Mouse (Mus musculus) kidney, adult 2 months (tissue): ENCODE data around the gene Kcna5. TPM values are rescaled to one million over a fixed set of nuclear protein-coding genes. Genes with fewer than 3 reads are reported as not detected.

Experiments
- DNase-seq: peaks from one replicate; pipeline ENCODE4 v3.0.0; 2021
- H3K27ac ChIP-seq: fragments of 200-500 bp; 2 replicates; pipeline ENCODE4 v1.5.1; 2012; ENCODE audit warnings: low read depth, low read length, control low read depth, inconsistent platforms; ENCODE audit not compliant: insufficient read depth
- H3K27me3 ChIP-seq: fragments of 200-500 bp; replicated peaks from 2 replicates; pipeline ENCODE4 v1.6.1; 2012; ENCODE audit warnings: mild to moderate bottlenecking, moderate library complexity, low read length, inconsistent platforms; ENCODE audit not compliant: control insufficient read depth, insufficient read depth
- H3K36me3 ChIP-seq: fragments of 200-500 bp; 2 replicates; pipeline ENCODE4 v1.6.1; 2012; ENCODE audit warnings: mild to moderate bottlenecking, moderate library complexity, low read length, inconsistent platforms; ENCODE audit not compliant: control insufficient read depth, insufficient read depth
- H3K4me1 ChIP-seq: fragments of 200-500 bp; 2 replicates; pipeline ENCODE4 v1.6.1; 2011; ENCODE audit warnings: low read length; ENCODE audit not compliant: control insufficient read depth, insufficient read depth
- H3K4me3 ChIP-seq: fragments of 200-500 bp; 2 replicates; pipeline ENCODE4 v1.5.1; 2011; ENCODE audit warnings: mild to moderate bottlenecking, low read depth, low read length, control low read depth; ENCODE audit not compliant: insufficient read depth
- CTCF ChIP-seq: fragments of 200-500 bp; conservative IDR thresholded peaks from 2 replicates; pipeline ENCODE4 v1.5.1; 2011; ENCODE audit warnings: low read depth, mild to moderate bottlenecking, control low read depth, low read length, moderate library complexity, mixed read lengths; ENCODE audit not compliant: insufficient read depth, insufficient read length
- POLR2A ChIP-seq: fragments of 200-500 bp; IDR thresholded peaks from one replicate; pipeline ENCODE4 v1.6.1; 2011; ENCODE audit warnings: low read depth, low read length, control low read depth
- WGBS: fragments of 180-500 bp; shearing (Covaris S2); methylation state at CpG from one replicate; pipeline ENCODE4 v1.1.7; 2018; 5-methylcytosine and 5-hydroxymethylcytosine counted together
- polyA plus RNA-seq: library from polyadenylated mRNA; depleted of rRNA; stranded (reverse); fragments of >200 nt; gene quantifications from 2 replicates; pipeline ENCODE4 v1.2.3, GENCODE M21; 2012

Kcna5 gene
- polyA plus RNA-seq, 1 experiment, result 1.2 TPM

DNA sequence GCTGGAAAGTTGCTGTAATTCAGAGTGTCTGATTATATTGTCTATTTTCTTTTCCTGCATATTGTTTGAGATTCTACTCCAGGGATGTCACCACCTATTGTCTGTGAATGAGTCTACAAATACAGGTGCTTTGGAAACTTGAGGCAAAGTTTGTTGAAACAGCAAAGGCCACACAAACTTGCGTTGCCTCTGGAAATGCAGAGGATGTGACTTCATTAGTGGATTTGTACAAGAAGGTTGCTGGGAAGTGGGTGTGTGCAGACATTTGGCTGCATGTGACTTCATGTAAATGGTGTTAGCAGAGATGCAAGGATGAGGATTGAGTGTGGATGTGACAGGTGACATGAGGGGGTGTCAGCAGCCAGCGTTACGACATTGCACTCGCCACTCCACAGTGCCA is 1.7 kb upstream of the Kcna5 start:
- Histone ChIP-seq H3K4me1 (no peaks in the 10 kb centered on the region), H3K4me3 (no peak overlapping the region), H3K27ac (no peak overlapping the region), H3K36me3 (no peaks in the 10 kb centered on the region), H3K27me3 (no peaks in the 10 kb centered on the region)
- WGBS, result 70% methylated on average over 4 of the region's 4 CpGs
- DNase-seq, result no peak
- TF ChIP-seq POLR2A (no peak), CTCF (no peak)

DNA sequence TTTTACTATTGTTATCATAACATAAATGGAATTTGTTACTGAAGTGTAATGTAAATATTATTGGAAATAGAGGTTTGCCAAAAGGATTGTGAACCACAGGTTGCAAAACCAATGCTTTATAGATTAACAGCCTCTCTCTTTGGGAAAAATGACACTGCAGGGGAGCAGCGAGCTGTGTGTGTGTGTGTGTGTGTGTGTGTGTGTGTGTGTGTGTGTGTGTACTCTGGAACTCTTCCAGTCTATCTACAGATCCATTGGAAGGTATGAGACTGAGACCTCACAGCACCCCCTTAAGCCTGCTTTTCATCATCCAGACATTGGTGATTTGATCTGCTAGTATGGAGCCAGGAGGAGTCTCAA is 679 bp upstream of the Kcna5 start:
- TF ChIP-seq CTCF, result no peak
- no peak for TF ChIP-seq POLR2A
- WGBS, result 55% methylated on average over 1 of the region's 1 CpGs
- DNase-seq, result no peak

GRCm38 (mm10) chr6:126534531-126535207 is 543 bp downstream of the Kcna5 start:
- 34% methylated on average over 31 of the region's 31 CpGs for WGBS

More for the DNA sequence above, 679 bp upstream of the Kcna5 start:
- no peak overlapping the region for H3K27ac ChIP-seq
- H3K27me3 ChIP-seq, result no peaks in the 10 kb centered on the region
- no peaks in the 10 kb centered on the region for H3K36me3 ChIP-seq
- H3K4me1 ChIP-seq, result no peaks in the 10 kb centered on the region
- H3K4me3 ChIP-seq, result no peak overlapping the region

DNA sequence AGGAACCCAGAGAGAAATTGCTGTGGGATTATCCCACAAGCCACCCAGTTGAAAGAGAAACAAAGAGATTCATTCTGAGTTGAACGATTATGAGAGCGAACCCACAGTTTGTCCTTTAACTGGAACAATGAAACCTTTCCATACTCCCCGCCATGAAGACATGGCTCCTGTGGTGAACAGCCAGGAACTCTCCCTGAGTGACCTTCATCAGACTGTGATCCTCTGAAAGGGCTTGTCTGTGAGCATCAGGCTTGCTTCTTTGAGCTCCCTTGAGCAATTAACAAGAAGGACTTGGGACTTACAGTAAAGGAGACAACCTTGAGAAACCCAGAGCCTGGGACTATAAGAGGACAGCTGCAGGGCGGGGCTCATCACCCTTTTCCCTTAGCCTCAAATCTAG is 3.9 kb downstream of the Kcna5 start:
- WGBS, result 89% methylated on average over 4 of the region's 4 CpGs
- TF ChIP-seq POLR2A, result no peak
- no peak for TF ChIP-seq CTCF
- Histone ChIP-seq H3K4me1 (no peaks in the 10 kb centered on the region), H3K27ac (no peak overlapping the region), H3K4me3 (no peak overlapping the region), H3K36me3 (no peaks in the 10 kb centered on the region), H3K27me3 (no peaks in the 10 kb centered on the region)
- DNase-seq, result no peak

More at GRCm38 (mm10) chr6:126534531-126535207, 543 bp downstream of the Kcna5 start:
- Histone ChIP-seq H3K27ac (no peak overlapping the region), H3K4me1 (no peaks in the 10 kb centered on the region), H3K27me3 (no peaks in the 10 kb centered on the region), H3K4me3 (no peak overlapping the region), H3K36me3 (no peaks in the 10 kb centered on the region)
- TF ChIP-seq CTCF (no peak), POLR2A (no peak)
- DNase-seq, result no peak

DNA sequence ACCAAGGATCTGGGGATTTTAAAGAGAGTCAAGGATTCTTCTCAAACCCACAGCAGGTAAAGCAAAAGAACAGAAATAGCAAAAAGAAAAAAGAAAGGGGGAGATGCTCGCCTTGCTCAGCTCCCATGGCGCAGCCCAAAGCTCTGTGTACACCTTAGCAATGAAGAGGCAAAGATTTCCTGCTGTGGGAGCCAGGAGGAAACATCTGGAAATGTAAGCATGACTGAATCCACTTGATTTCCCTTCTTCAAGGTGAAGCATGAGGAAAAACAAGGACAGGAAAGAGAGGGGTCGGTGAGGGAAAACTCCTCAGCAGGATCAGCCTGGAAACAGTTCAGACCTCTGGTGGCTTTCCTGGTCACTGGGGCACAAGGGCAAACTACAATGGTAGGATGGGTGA is 5.2 kb downstream of the Kcna5 start:
- Histone ChIP-seq H3K36me3 (no peaks in the 10 kb centered on the region), H3K27me3 (no peaks in the 10 kb centered on the region), H3K4me1 (no peaks in the 10 kb centered on the region), H3K27ac (no peak overlapping the region), H3K4me3 (no peak overlapping the region)
- TF ChIP-seq CTCF (no peak), POLR2A (no peak)
- no peak for DNase-seq
- WGBS, result 68% methylated on average over 3 of the region's 3 CpGs

DNA sequence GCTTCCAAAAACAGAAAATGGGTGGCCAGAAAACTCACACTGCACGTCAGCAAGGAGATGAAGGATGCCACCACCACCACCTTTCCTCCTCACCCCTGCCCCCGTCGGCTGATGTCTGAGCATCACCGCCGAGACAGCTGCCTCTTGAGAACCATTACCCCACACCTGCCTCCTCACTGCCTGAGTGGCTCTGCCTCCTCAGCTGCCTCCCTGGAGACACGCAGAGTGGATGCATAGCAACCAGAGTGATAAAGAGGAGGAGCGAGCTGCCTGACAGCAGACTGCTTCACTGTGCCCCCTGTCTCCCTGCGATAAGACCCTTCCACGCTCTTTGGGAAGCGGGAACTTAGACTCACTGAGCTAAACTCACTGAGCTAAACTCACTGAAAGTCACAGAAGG is 20.5 kb downstream of the Kcna5 start:
- Histone ChIP-seq H3K4me3 (no peak overlapping the region), H3K27me3 (no peaks in the 10 kb centered on the region; the same call in 1 of the 2 replicates), H3K36me3 (no peaks in the 10 kb centered on the region), H3K27ac (no peak overlapping the region), H3K4me1 (no peaks in the 10 kb centered on the region)
- no peak for TF ChIP-seq POLR2A
- no peak for TF ChIP-seq CTCF
- DNase-seq, result no peak
- 32% methylated on average over 10 of the region's 10 CpGs for whole genome bisulfite sequencing

DNA sequence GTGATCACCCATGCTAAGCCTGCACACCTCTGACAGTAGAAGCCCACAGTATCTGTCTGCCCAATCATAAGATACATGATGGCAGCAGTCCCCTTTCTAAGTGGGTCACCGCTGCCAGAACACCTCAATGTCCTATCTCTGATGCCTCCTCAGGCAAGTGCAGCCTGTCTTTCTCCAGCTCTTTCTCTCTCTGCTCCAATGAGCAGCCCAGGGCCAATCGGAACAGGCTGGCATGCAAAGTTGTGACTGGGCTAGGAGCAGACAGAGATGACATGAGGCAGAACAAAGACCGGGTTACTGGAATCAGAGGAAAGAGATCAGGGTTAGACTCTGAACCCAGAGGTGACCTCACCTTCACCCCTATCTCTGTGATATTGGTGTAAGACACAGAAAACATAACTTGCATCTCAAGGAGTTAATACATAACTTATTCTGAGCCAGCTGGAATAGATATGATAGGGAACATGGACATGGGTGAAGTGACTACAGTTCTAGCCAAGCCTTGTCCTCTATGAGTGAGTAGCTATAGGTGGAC is 21.4 kb downstream of the Kcna5 start:
- Histone ChIP-seq H3K4me3 (no peak overlapping the region), H3K27me3 (no peaks in the 10 kb centered on the region), H3K4me1 (no peaks in the 10 kb centered on the region), H3K36me3 (no peaks in the 10 kb centered on the region), H3K27ac (no peak overlapping the region)
- no peak for DNase-seq
- WGBS, result 52% methylated on average over 3 of the region's 3 CpGs
- no peak for TF ChIP-seq POLR2A
- no peak for TF ChIP-seq CTCF
